Mouse (Mus musculus) hindbrain, embryonic 11.5 days (tissue): ENCODE measurements around the gene Pxt1. TPM values are rescaled to one million over a fixed set of nuclear protein-coding genes. Genes with fewer than 3 reads are reported as not detected.

Experiments
- ATAC-seq: fragments of 200-750 bp; cut with Nextera tagmentation; 2 replicates; pipeline ENCODE4 v1.8.0; 2017; ENCODE audit warnings: mild to moderate bottlenecking, moderate TSS enrichment, moderate library complexity; ENCODE audit not compliant: low FRiP score
- DNase-seq: peaks from one replicate; pipeline ENCODE4 v3.0.0-alpha.2; 2015; ENCODE audit warnings: low spot score
- H3K27ac ChIP-seq: fragments of 300-500 bp; sonication (generic); 2 replicates; pipeline ENCODE4 v1.5.1; 2014; ENCODE audit warnings: mild to moderate bottlenecking, low read depth, low read length
- H3K27me3 ChIP-seq: fragments of 300-500 bp; sonication (generic); 2 replicates; pipeline ENCODE4 v1.6.1; 2014; ENCODE audit warnings: mild to moderate bottlenecking, low read length, moderate library complexity, mixed read lengths; ENCODE audit not compliant: control insufficient read depth, insufficient read depth
- H3K36me3 ChIP-seq: fragments of 300-500 bp; sonication (generic); 2 replicates; pipeline ENCODE4 v1.6.1; 2014; ENCODE audit warnings: mild to moderate bottlenecking, low read length, moderate library complexity, mixed read lengths; ENCODE audit not compliant: control insufficient read depth, insufficient read depth
- H3K4me1 ChIP-seq: fragments of 300-500 bp; sonication (generic); replicated peaks from 2 replicates; pipeline ENCODE4 v1.6.1; 2014; ENCODE audit warnings: low read length, mixed read lengths; ENCODE audit not compliant: control insufficient read depth, insufficient read depth
- H3K4me2 ChIP-seq: fragments of 300-500 bp; sonication (generic); replicated peaks from 2 replicates; pipeline ENCODE4 v1.6.1; 2014; ENCODE audit warnings: mild to moderate bottlenecking, low read depth, low read length
- H3K4me3 ChIP-seq: fragments of 300-500 bp; sonication (generic); 2 replicates; pipeline ENCODE4 v1.5.1; 2014; ENCODE audit warnings: low read depth, low read length
- H3K9ac ChIP-seq: fragments of 300-500 bp; sonication (generic); 2 replicates; pipeline ENCODE4 v1.6.1; 2014; ENCODE audit warnings: low read depth, low read length
- H3K9me3 ChIP-seq: fragments of 300-500 bp; sonication (generic); 2 replicates; pipeline ENCODE4 v1.6.1; 2016; ENCODE audit warnings: low read length; ENCODE audit not compliant: control insufficient read depth
- WGBS: fragments of 180-500 bp; shearing (Covaris S2); extraction: QIAGEN DNeasy Blood & Tissue Kit; methylation state at CpG from one replicate; pipeline ENCODE4 v1.1.7; 2014; 5-methylcytosine and 5-hydroxymethylcytosine counted together
- polyA plus RNA-seq: library from polyadenylated mRNA; unstranded; fragments of >200 nt; fragmentation: Nextera tagmentation; extraction: Ambion mirVana; gene quantifications from 2 replicates; pipeline ENCODE4 v1.2.1, GENCODE M21; 2014

Gene Pxt1
- polyA plus RNA-seq, 1 experiment from 2014 or later: 0.34 TPM

GRCm38 (mm10) chr17:28898249-28898648 lies 45.4 kb downstream of the Pxt1 start:
- ATAC-seq (no peak), DNase-seq (no peak)
- 64% methylated on average over 5 of the region's 5 CpGs for WGBS
- Histone ChIP-seq H3K36me3 (no peaks in the 10 kb centered on the region), H3K4me3 (no peak overlapping the region), H3K27me3 (no peaks in the 10 kb centered on the region), H3K27ac (no peak overlapping the region), H3K9me3 (no peaks in the 10 kb centered on the region), H3K9ac (no peak overlapping the region), H3K4me1 (no peaks in the 10 kb centered on the region), H3K4me2 (no peak overlapping the region)

- Histone ChIP-seq H3K27ac (no peak overlapping the region), H3K4me1 (no peaks in the 10 kb centered on the region), H3K9ac (no peak overlapping the region), H3K27me3 (no peaks in the 10 kb centered on the region), H3K9me3 (no peaks in the 10 kb centered on the region), H3K36me3 (no peaks in the 10 kb centered on the region), H3K4me3 (no peak overlapping the region), H3K4me2 (no peak overlapping the region)
- WGBS: 85% methylated on average over 5 of the region's 5 CpGs
- no peak for DNase-seq
- no peak for ATAC-seq
These were observed 45.8 kb downstream of the Pxt1 start for GRCm38 (mm10) chr17:28897817-28898216.

DNA sequence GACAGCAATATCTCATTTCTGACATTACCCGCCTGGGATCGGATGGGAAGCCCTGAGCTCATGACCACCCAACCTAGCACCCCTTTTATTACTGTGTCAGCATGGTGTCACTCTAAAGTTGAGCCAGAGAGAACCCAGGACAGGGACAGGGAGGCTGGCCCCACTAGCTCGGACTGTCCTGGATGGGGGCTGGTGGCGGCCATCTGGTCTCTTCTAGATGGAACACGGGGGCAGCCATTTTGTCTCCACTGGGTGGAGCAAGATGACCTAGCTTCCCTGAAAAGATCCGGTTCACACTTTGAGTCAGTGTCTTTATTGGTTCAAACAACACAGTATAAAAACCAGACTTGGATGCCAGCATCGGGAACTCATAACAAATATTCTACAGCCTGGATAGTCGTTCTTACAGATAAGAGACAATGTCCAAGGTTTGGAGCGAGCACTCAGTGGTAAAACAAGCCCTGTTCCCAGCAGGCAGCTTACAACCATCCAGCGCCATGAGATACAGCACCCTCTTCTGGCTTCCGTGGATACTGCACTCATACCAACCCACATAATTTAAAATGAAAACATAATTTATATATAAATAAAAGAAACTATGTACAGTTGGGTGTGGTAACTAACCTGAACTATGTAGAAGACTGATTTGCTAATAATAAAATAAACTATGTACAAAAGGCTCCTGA lies 47.4 kb downstream of the Pxt1 start:
- Histone ChIP-seq H3K9me3 (no peaks in the 10 kb centered on the region), H3K4me3 (no peak overlapping the region), H3K27ac (no peak overlapping the region), H3K4me2 (no peak overlapping the region), H3K36me3 (no peaks in the 10 kb centered on the region), H3K9ac (no peak overlapping the region), H3K27me3 (no peaks in the 10 kb centered on the region), H3K4me1 (no peaks in the 10 kb centered on the region)
- DNase-seq: no peak
- no peak for ATAC-seq
- WGBS: 91% methylated on average over 11 of the region's 11 CpGs

- no peak for ATAC-seq
- Histone ChIP-seq H3K27me3 (no peaks in the 10 kb centered on the region), H3K4me3 (no peak overlapping the region), H3K4me1 (no peaks in the 10 kb centered on the region), H3K9ac (no peak overlapping the region), H3K36me3 (no peaks in the 10 kb centered on the region), H3K4me2 (no peak overlapping the region), H3K27ac (no peak overlapping the region), H3K9me3 (no peaks in the 10 kb centered on the region)
- 94% methylated on average over 21 of the region's 21 CpGs for WGBS
- no peak for DNase-seq
These were observed 48.3 kb downstream of the Pxt1 start for GRCm38 (mm10) chr17:28895217-28895875.

DNA sequence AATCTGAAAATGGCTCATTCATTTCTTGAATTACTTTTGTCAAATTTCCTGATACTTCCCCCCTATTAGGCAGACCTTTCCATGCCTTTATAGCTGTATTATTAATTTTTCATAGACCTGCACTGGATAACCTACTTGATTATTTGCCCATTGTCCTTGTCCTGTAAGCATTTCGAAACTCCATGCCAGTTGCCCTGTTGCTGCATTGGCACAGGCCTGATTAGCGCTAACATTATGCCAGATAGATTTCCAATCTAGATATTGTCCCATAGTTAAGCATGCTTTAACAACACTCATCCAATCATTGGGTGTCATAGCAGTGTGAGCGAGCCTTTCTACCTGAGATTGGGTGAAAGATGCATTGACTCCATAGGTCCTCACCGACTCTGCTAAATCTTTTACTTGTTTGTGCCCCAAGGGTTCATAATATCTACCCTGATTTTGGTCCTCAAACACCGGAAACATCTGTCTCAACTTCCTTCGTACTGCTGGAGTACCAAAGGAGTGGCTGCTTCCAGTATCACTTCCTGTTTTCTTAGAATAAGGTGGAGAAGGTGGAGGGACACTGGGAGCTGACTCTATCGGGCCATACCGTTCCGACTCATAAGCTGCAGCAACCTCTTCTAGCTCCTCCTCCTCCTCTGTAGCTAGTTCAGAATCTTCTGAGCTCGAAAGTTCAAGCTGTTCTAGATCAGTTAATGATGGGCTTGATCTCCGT lies 49.4 kb downstream of the Pxt1 start:
- no peak overlapping the region for H3K4me3 ChIP-seq
- H3K9me3 ChIP-seq: no peaks in the 10 kb centered on the region; the same call in 1 of the 2 replicates
- H3K4me2 ChIP-seq: no peak overlapping the region
- H3K4me1 ChIP-seq: no peaks in the 10 kb centered on the region
- no peak overlapping the region for H3K9ac ChIP-seq
- WGBS: 89% methylated on average over 11 of the region's 11 CpGs
- DNase-seq: no peak
- H3K27ac ChIP-seq: no peak overlapping the region
- H3K36me3 ChIP-seq: no peaks in the 10 kb centered on the region
- H3K27me3 ChIP-seq: no peaks in the 10 kb centered on the region
- no peak for ATAC-seq

DNA sequence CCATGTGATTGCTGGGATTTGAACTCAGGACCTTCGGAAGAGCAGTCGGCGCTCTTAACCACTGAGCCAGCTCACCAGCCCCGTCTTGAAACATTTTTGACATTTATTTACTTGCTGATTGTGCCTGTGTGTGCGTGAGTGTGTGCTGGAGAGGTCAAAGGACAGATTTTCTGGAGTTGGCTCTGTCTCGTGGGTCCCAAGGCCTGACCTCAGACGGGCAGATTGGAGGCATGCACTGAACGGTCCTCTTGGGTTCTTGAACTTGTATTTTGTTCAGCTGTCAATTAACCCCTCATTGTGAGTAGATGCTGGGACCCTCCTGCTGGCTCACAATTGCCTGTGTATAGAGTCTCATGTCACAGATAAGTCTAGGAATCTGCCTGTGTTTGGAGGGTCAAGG lies 57.4 kb downstream of the Pxt1 start:
- Histone ChIP-seq H3K4me2 (no peak overlapping the region), H3K4me1 (no peaks in the 10 kb centered on the region), H3K9me3 (no peaks in the 10 kb centered on the region; the same call in 1 of the 2 replicates), H3K4me3 (no peak overlapping the region), H3K27ac (no peak overlapping the region), H3K9ac (no peak overlapping the region), H3K36me3 (no peaks in the 10 kb centered on the region), H3K27me3 (no peaks in the 10 kb centered on the region)
- 80% methylated on average over 8 of the region's 8 CpGs for WGBS
- DNase-seq (no peak), ATAC-seq (no peak)

DNA sequence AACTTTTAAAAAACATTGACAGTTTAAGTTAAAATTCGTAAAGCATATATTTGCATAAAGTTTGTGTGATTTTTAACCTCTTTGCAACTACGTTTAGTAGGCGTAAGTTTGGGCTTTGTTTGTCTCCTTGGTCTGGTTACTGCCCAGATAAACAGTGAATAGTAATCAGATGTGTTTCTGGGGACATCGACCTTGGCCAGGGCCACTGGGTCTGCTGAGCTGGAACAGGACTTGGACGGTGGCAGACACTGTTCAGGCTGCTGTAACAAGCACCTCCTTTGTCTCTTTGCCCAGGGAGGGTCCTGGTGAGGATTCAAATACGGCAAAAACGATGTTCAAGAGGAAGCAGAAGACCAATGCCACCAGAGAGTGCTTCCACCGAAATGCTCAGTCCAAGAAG lies 58.4 kb downstream of the Pxt1 start:
- H3K27ac ChIP-seq: no peak overlapping the region
- no peak overlapping the region for H3K9ac ChIP-seq
- no peak overlapping the region for H3K4me3 ChIP-seq
- no peaks in the 10 kb centered on the region; the same call in 1 of the 2 replicates for H3K9me3 ChIP-seq
- H3K4me1 ChIP-seq: no peaks in the 10 kb centered on the region
- DNase-seq (no peak), ATAC-seq (no peak)
- no peaks in the 10 kb centered on the region for H3K36me3 ChIP-seq
- peaks cover 4% of the 10 kb centered on the region; the same call in 1 of the 2 replicates for H3K27me3 ChIP-seq
- WGBS: 91% methylated on average over 8 of the region's 8 CpGs
- no peak overlapping the region for H3K4me2 ChIP-seq
